Mouse (Mus musculus): ENCODE results near the gene Ntn3. TPM values are rescaled to one million over a fixed set of nuclear protein-coding genes. Genes with fewer than 3 reads are reported as not detected.

Ntn3 gene
- polyA plus RNA-seq, 1 experiment, result 0.13 TPM

GRCm38 (mm10) chr17:24250988-24251319 lies 41.6 kb upstream of the Ntn3 start:
- H3K27me3 ChIP-seq (ENCODE audit: control insufficient read depth, insufficient read depth, insufficient read length), result no peaks in the 10 kb centered on the region
- peak overlapping the region; percentile 64 for H3K4me3 ChIP-seq
- peak overlapping the region; percentile 82 for H3K4me2 ChIP-seq (ENCODE audit: low read depth)
- peak overlapping the region; percentile 93 for H3ac ChIP-seq (ENCODE audit: control insufficient read depth, insufficient read length)
- no peak for TF ChIP-seq USF1 (IDR thresholded peaks at IDR 0.05; ENCODE audit: low read depth)
- no peak for TF ChIP-seq TCF3 (IDR thresholded peaks at IDR 0.05; ENCODE audit: insufficient read length, low read depth)
- peak; percentile 24 for TF ChIP-seq REST (IDR thresholded peaks at IDR 0.05; ENCODE audit: insufficient read depth, insufficient read length)
- no peak for TF ChIP-seq SRF (IDR thresholded peaks at IDR 0.05; ENCODE audit: control insufficient read depth, insufficient read length, low read depth)
- TF ChIP-seq TCF12 (IDR thresholded peaks at IDR 0.05; ENCODE audit: insufficient read depth, poor library complexity, severe bottlenecking), result no peak
- TF ChIP-seq POLR2AphosphoS2 (IDR thresholded peaks at IDR 0.05; ENCODE audit: insufficient read length, low read depth), result peak; percentile 86
- TF ChIP-seq MYOG (IDR thresholded peaks at IDR 0.05; ENCODE audit: control insufficient read depth in 1 of 3, insufficient read depth in 1 of 3, insufficient read length in 2 of 3, low read depth in 2 of 3), result no peak
- TF ChIP-seq E2F4 (IDR thresholded peaks at IDR 0.05; ENCODE audit: insufficient read depth), result no peak
- no peak for TF ChIP-seq CEBPB (IDR thresholded peaks at IDR 0.05; ENCODE audit: insufficient read depth, poor library complexity, severe bottlenecking)
- no peak for TF ChIP-seq MYOD1 (IDR thresholded peaks at IDR 0.05; ENCODE audit: control insufficient read depth in 1 of 3, insufficient read length in 2 of 3, low read depth in 2 of 3)
- TF ChIP-seq POLR2A (IDR thresholded peaks at IDR 0.05; ENCODE audit: insufficient read length, low read depth), result peak; percentile 90
- H3K79me2 ChIP-seq (ENCODE audit: control insufficient read depth, insufficient read depth), result peaks cover 30% of the 10 kb centered on the region
- H3K36me3 ChIP-seq (ENCODE audit: control insufficient read depth, insufficient read depth), result no peaks in the 10 kb centered on the region

GRCm38 (mm10) chr17:24248641-24249040 lies 39.3 kb upstream of the Ntn3 start:
- Histone ChIP-seq H3K79me2 (ENCODE audit: control insufficient read depth, insufficient read depth) (peaks cover 30% of the 10 kb centered on the region), H3K36me3 (ENCODE audit: control insufficient read depth, insufficient read depth) (no peaks in the 10 kb centered on the region), H3K27me3 (ENCODE audit: control insufficient read depth, insufficient read depth, insufficient read length) (no peaks in the 10 kb centered on the region), H3ac (ENCODE audit: control insufficient read depth, insufficient read length) (no peak overlapping the region), H3K4me3 (no peak overlapping the region), H3K4me2 (ENCODE audit: low read depth) (no peak overlapping the region)
- TF ChIP-seq USF1 (IDR thresholded peaks at IDR 0.05; ENCODE audit: low read depth), result no peak
- no peak for TF ChIP-seq SRF (IDR thresholded peaks at IDR 0.05; ENCODE audit: control insufficient read depth, insufficient read length, low read depth)
- no peak for TF ChIP-seq POLR2A (IDR thresholded peaks at IDR 0.05; ENCODE audit: insufficient read length, low read depth)
- TF ChIP-seq MAX (IDR thresholded peaks at IDR 0.05; ENCODE audit: low read depth), result no peak
- no peak for TF ChIP-seq TCF3 (IDR thresholded peaks at IDR 0.05; ENCODE audit: insufficient read length, low read depth)
- no peak for TF ChIP-seq CEBPB (IDR thresholded peaks at IDR 0.05; ENCODE audit: insufficient read depth, poor library complexity, severe bottlenecking)

GRCm38 (mm10) chr17:24244061-24244460 lies 34.7 kb upstream of the Ntn3 start:
- no peaks in the 10 kb centered on the region for H3K27me3 ChIP-seq (ENCODE audit: control insufficient read depth, insufficient read depth, insufficient read length)

GRCm38 (mm10) chr17:24243311-24243969 lies 34.1 kb upstream of the Ntn3 start:
- peaks cover 18% of the 10 kb centered on the region for H3K36me3 ChIP-seq (ENCODE audit: control insufficient read depth, insufficient read depth)
- no peak overlapping the region for H3K4me3 ChIP-seq
- H3K27me3 ChIP-seq (ENCODE audit: control insufficient read depth, insufficient read depth, insufficient read length), result no peaks in the 10 kb centered on the region
- no peak overlapping the region for H3K4me2 ChIP-seq (ENCODE audit: low read depth)
- no peak for TF ChIP-seq REST (IDR thresholded peaks at IDR 0.05; ENCODE audit: insufficient read depth, insufficient read length)
- no peak overlapping the region for H3ac ChIP-seq (ENCODE audit: control insufficient read depth, insufficient read length)
- H3K79me2 ChIP-seq (ENCODE audit: control insufficient read depth, insufficient read depth), result peaks cover 6% of the 10 kb centered on the region

More at GRCm38 (mm10) chr17:24244061-24244460, 34.7 kb upstream of the Ntn3 start:
- Histone ChIP-seq H3K4me2 (ENCODE audit: low read depth) (peak overlapping the region; percentile 50), H3ac (ENCODE audit: control insufficient read depth, insufficient read length) (no peak overlapping the region), H3K36me3 (ENCODE audit: control insufficient read depth, insufficient read depth) (peaks cover 18% of the 10 kb centered on the region), H3K4me3 (no peak overlapping the region), H3K79me2 (ENCODE audit: control insufficient read depth, insufficient read depth) (peaks cover 11% of the 10 kb centered on the region)
- no peak for TF ChIP-seq POLR2A (IDR thresholded peaks at IDR 0.05; ENCODE audit: insufficient read length, low read depth)
- TF ChIP-seq E2F4 (IDR thresholded peaks at IDR 0.05; ENCODE audit: insufficient read depth), result no peak
- TF ChIP-seq USF1 (IDR thresholded peaks at IDR 0.05; ENCODE audit: low read depth), result no peak
- TF ChIP-seq POLR2AphosphoS2 (IDR thresholded peaks at IDR 0.05; ENCODE audit: insufficient read length, low read depth), result no peak
- no peak for TF ChIP-seq REST (IDR thresholded peaks at IDR 0.05; ENCODE audit: insufficient read depth, insufficient read length)
- no peak for TF ChIP-seq MYOG (IDR thresholded peaks at IDR 0.05; ENCODE audit: control insufficient read depth in 1 of 3, insufficient read depth in 1 of 3, insufficient read length in 2 of 3, low read depth in 2 of 3)
- no peak for TF ChIP-seq MYOD1 (IDR thresholded peaks at IDR 0.05; ENCODE audit: control insufficient read depth in 1 of 3, insufficient read length in 2 of 3, low read depth in 2 of 3)
- TF ChIP-seq CEBPB (IDR thresholded peaks at IDR 0.05; ENCODE audit: insufficient read depth, poor library complexity, severe bottlenecking), result no peak
- no peak for TF ChIP-seq TCF3 (IDR thresholded peaks at IDR 0.05; ENCODE audit: insufficient read length, low read depth)
- TF ChIP-seq TCF12 (IDR thresholded peaks at IDR 0.05; ENCODE audit: insufficient read depth, poor library complexity, severe bottlenecking), result no peak
- no peak for TF ChIP-seq SRF (IDR thresholded peaks at IDR 0.05; ENCODE audit: control insufficient read depth, insufficient read length, low read depth)
- TF ChIP-seq MAX (IDR thresholded peaks at IDR 0.05; ENCODE audit: low read depth), result no peak

- no peaks in the 10 kb centered on the region for H3K79me2 ChIP-seq (ENCODE audit: control insufficient read depth, insufficient read depth)
- peaks cover 23% of the 10 kb centered on the region for H3K36me3 ChIP-seq (ENCODE audit: control insufficient read depth, insufficient read depth)
- H3K4me3 ChIP-seq, result no peak overlapping the region
- no peak overlapping the region for H3ac ChIP-seq (ENCODE audit: control insufficient read depth, insufficient read length)
- TF ChIP-seq POLR2A (IDR thresholded peaks at IDR 0.05; ENCODE audit: insufficient read length, low read depth), result no peak
- TF ChIP-seq MYOD1 (IDR thresholded peaks at IDR 0.05; ENCODE audit: control insufficient read depth in 1 of 3, insufficient read length in 2 of 3, low read depth in 2 of 3), result no peak
- no peak for TF ChIP-seq TCF3 (IDR thresholded peaks at IDR 0.05; ENCODE audit: insufficient read length, low read depth)
- no peak for TF ChIP-seq USF1 (IDR thresholded peaks at IDR 0.05; ENCODE audit: low read depth)
- TF ChIP-seq CEBPB (IDR thresholded peaks at IDR 0.05; ENCODE audit: insufficient read depth, poor library complexity, severe bottlenecking), result no peak
- no peak for TF ChIP-seq POLR2AphosphoS2 (IDR thresholded peaks at IDR 0.05; ENCODE audit: insufficient read length, low read depth)
- no peak for TF ChIP-seq SRF (IDR thresholded peaks at IDR 0.05; ENCODE audit: control insufficient read depth, insufficient read length, low read depth)
- no peak for TF ChIP-seq MAX (IDR thresholded peaks at IDR 0.05; ENCODE audit: low read depth)
- TF ChIP-seq TCF12 (IDR thresholded peaks at IDR 0.05; ENCODE audit: insufficient read depth, poor library complexity, severe bottlenecking), result no peak
- TF ChIP-seq E2F4 (IDR thresholded peaks at IDR 0.05; ENCODE audit: insufficient read depth), result no peak
- no peak for TF ChIP-seq REST (IDR thresholded peaks at IDR 0.05; ENCODE audit: insufficient read depth, insufficient read length)
- H3K4me2 ChIP-seq (ENCODE audit: low read depth), result no peak overlapping the region
- H3K27me3 ChIP-seq (ENCODE audit: control insufficient read depth, insufficient read depth, insufficient read length), result no peaks in the 10 kb centered on the region
Measured at GRCm38 (mm10) chr17:24236921-24237320, 27.6 kb upstream of the Ntn3 start.

All from myocyte (in vitro differentiated cells).